15 mouse cellular contexts compared by ENCODE assay signal in the genomic region with DNA sequence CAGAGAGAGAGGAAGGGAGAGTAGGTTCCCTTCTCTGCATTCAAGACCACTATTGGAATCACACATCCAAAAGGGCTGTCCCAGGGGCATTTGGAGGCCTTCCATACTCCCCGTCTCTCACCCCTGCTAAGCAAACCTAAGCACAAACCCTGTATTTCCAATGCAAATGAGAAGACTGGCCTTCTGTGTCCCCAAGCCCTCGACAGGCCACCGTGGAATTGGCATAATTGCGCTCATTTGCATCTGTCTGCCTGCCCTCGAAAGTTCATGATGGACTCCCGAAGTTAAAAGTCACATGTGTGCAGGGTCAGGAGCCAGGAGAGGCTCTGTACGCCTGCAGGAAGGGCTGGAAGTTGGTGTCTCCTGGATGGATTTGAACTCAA. TPM values are rescaled to one million over a fixed set of nuclear protein-coding genes. Genes with fewer than 3 reads are reported as not detected.
A peak's percentile ranks its signal among the peaks of the same experiment; 100 is the strongest.
DNase-seq lines count a peak whose midpoint lies in the region; ATAC-seq lines count a peak whose summit lies in the region.
"Had no signal": no experiment of that assay in that cellular context is flagged by ENCODE, and none has a peak within 500 bp of the region (broad histone marks: within the 10 kb centered on the region; RNA-seq: fewer than 3 reads in every experiment).

No protein-coding gene starts in this region.

- H3K9me3 ChIP-seq in hindbrain, embryonic 12.5 days (replicated peaks), result no peaks in the 10 kb centered on the region
- no peaks in the 10 kb centered on the region for H3K9me3 ChIP-seq in midbrain, embryonic 12.5 days
- H3K9me3 ChIP-seq: embryonic facial prominence, embryonic 15.5 days had no signal

- H3K4me2 ChIP-seq in hindbrain, embryonic 12.5 days (replicated peaks), result no peak overlapping the region
- H3K4me2 ChIP-seq in midbrain, embryonic 12.5 days (replicated peaks), result no peak overlapping the region
- H3K4me2 ChIP-seq: embryonic facial prominence, embryonic 15.5 days had no signal

- H3K4me1 ChIP-seq in hindbrain, embryonic 12.5 days, result peaks cover 26% of the 10 kb centered on the region
- H3K4me1 ChIP-seq in midbrain, embryonic 12.5 days, result peaks cover 31% of the 10 kb centered on the region
- H3K4me1 ChIP-seq: embryonic facial prominence, embryonic 15.5 days had no signal

- H3K4me3 ChIP-seq in hindbrain, embryonic 12.5 days, result no peak overlapping the region
- no peak overlapping the region for H3K4me3 ChIP-seq in midbrain, embryonic 12.5 days
- H3K4me3 ChIP-seq: embryonic facial prominence, embryonic 15.5 days had no signal

- WGBS in hindbrain, embryonic 12.5 days, result 31% methylated on average over 7 of the region's 7 CpGs
- WGBS in midbrain, embryonic 12.5 days, result 39% methylated on average over 7 of the region's 7 CpGs

- H3K27ac ChIP-seq in hindbrain, embryonic 12.5 days, result peak overlapping the region; percentile 95
- H3K27ac ChIP-seq in midbrain, embryonic 12.5 days (replicated peaks), result peak overlapping the region; percentile 92
- H3K27ac ChIP-seq: embryonic facial prominence, embryonic 15.5 days had no signal

- H3K36me3 ChIP-seq in hindbrain, embryonic 12.5 days, result no peaks in the 10 kb centered on the region
- H3K36me3 ChIP-seq in midbrain, embryonic 12.5 days, result no peaks in the 10 kb centered on the region
- H3K36me3 ChIP-seq: embryonic facial prominence, embryonic 15.5 days had no signal

- no peak for ATAC-seq in hindbrain, embryonic 12.5 days (ENCODE audit: low FRiP score)
- no peak; the same call in 1 of the 2 replicates for ATAC-seq in midbrain, embryonic 12.5 days (ENCODE audit: low FRiP score, low read depth)
- ATAC-seq: activated CD4-positive, CD25-positive, alpha-beta regulatory T cell, adult 4 months; inflammation-experienced regulatory T-cells, adult 6 months had no signal

- no peak overlapping the region for H3K9ac ChIP-seq in hindbrain, embryonic 12.5 days
- no peak overlapping the region; the same call in 1 of the 2 replicates for H3K9ac ChIP-seq in midbrain, embryonic 12.5 days (replicated peaks)
- H3K9ac ChIP-seq: embryonic facial prominence, embryonic 15.5 days had no signal

- H3K27me3 ChIP-seq in hindbrain, embryonic 12.5 days, result no peaks in the 10 kb centered on the region
- 0 out of 2 replicates have a peak, but pooled peaks cover 3% of the 10 kb centered on the region for H3K27me3 ChIP-seq in midbrain, embryonic 12.5 days
- H3K27me3 ChIP-seq: embryonic facial prominence, embryonic 15.5 days had no signal

- peak; percentile 64 for DNase-seq in kidney, adult 18-20 months
- DNase-seq in kidney, postnatal 10 days, result no peak
- DNase-seq in kidney, adult 9 months, result peak; percentile 46
- DNase-seq in left cerebral cortex, adult 18-20 months (ENCODE audit: low spot score in 2 of 2), result no peak
- no peak for DNase-seq in thymus, postnatal 0 days (ENCODE audit: low spot score)
- DNase-seq: adrenal gland, postnatal 36 days; cerebellum, postnatal 25 days; lung, adult 18-20 months; lung, postnatal 4 days; thymus, postnatal 25 days had no signal

RNA-seq across cellular contexts. Expression of a gene that starts 19.9 kb away (rescaled TPM):
- 73.1 and 82.4 TPM in 2 replicates for polyA plus RNA-seq in hindbrain, embryonic 12.5 days (2016; fragmentation: Nextera tagmentation; extraction: Ambion mirVana)
- polyA plus RNA-seq in midbrain, embryonic 12.5 days (2016; fragmentation: Nextera tagmentation; extraction: Ambion mirVana), result 92.9 and 97.0 TPM in 2 replicates
- total RNA-seq in left cerebral cortex, adult 18-20 months (2021), result 10 to 100 TPM; 83.4 to 84.9 TPM
- polyA plus RNA-seq in thymus, postnatal 0 days (2015; fragmentation: Nextera tagmentation; extraction: Ambion mirVana), result 55.8 and 56.6 TPM in 2 replicates

RNA-seq across cellular contexts. Expression of a gene that starts 28.4 kb away (rescaled TPM):
- polyA plus RNA-seq in hindbrain, embryonic 12.5 days (2016; fragmentation: Nextera tagmentation; extraction: Ambion mirVana), result 15.5 and 16.3 TPM in 2 replicates
- 14.1 and 14.3 TPM in 2 replicates for polyA plus RNA-seq in midbrain, embryonic 12.5 days (2016; fragmentation: Nextera tagmentation; extraction: Ambion mirVana)
- total RNA-seq in left cerebral cortex, adult 18-20 months (2021), result 1 to 10 TPM; 4.0 to 4.8 TPM
- polyA plus RNA-seq in thymus, postnatal 0 days (2015; fragmentation: Nextera tagmentation; extraction: Ambion mirVana), result 21.1 and 23.5 TPM in 2 replicates

Comparison
In these comparisons a context has a peak if more than half of its experiments do, and no peak if none do; other contexts are left out.
1. DNase-seq: peak in kidney, adult 18-20 months (single experiment) and kidney, adult 9 months (single experiment); none in kidney, postnatal 10 days (single experiment), left cerebral cortex, adult 18-20 months (0 of 2) and thymus, postnatal 0 days (single experiment).